Mouse (Mus musculus) cerebellum, postnatal 4 days (tissue): ENCODE data around the gene 4930426L09Rik.

Source experiments
- DNase-seq, 2 experiments: peaks; one replicate each; pipeline ENCODE4 v3.0.0; 2022; ENCODE audit warnings: low spot score in 2 of 2, mixed read lengths in 1 of 2

Gene 4930426L09Rik

GRCm38 (mm10) chr2:18998054-18998478 lies at the start of gene 4930426L09Rik, which contains the start of gene Pip4k2a:
Gene 4930426L09Rik, plus strand, starts transcription at chr2:18998343.
Gene Pip4k2a, minus strand, starts transcription at chr2:18998126.
- DNase-seq, result peak; percentile 76 to 91

GRCm38 (mm10) chr2:18948741-18949140 lies 49.4 kb upstream of the 4930426L09Rik start:
- DNase-seq, result no peak

- DNase-seq, result no peak
These were observed 47.4 kb upstream of the 4930426L09Rik start for GRCm38 (mm10) chr2:18950758-18951157.

- no peak for DNase-seq
These were observed 46.0 kb upstream of the 4930426L09Rik start for GRCm38 (mm10) chr2:18952102-18952673.

- DNase-seq, result no peak
These were observed 43.7 kb upstream of the 4930426L09Rik start for GRCm38 (mm10) chr2:18954422-18954821.

GRCm38 (mm10) chr2:18955022-18955421 lies 43.1 kb upstream of the 4930426L09Rik start:
- no peak for DNase-seq

- no peak for DNase-seq
These were observed 42.5 kb upstream of the 4930426L09Rik start for GRCm38 (mm10) chr2:18955671-18956070.

- no peak for DNase-seq
These were observed 41.7 kb upstream of the 4930426L09Rik start for GRCm38 (mm10) chr2:18956424-18956823.

GRCm38 (mm10) chr2:18956945-18957344 lies 41.2 kb upstream of the 4930426L09Rik start:
- no peak for DNase-seq

GRCm38 (mm10) chr2:18957459-18957858 lies 40.7 kb upstream of the 4930426L09Rik start:
- DNase-seq, result no peak

GRCm38 (mm10) chr2:18958044-18958443 lies 40.1 kb upstream of the 4930426L09Rik start:
- DNase-seq, result no peak

- DNase-seq, result no peak
These were observed 39.6 kb upstream of the 4930426L09Rik start for GRCm38 (mm10) chr2:18958501-18958900.

GRCm38 (mm10) chr2:18959008-18959407 lies 39.1 kb upstream of the 4930426L09Rik start:
- DNase-seq, result no peak

GRCm38 (mm10) chr2:18959558-18959957 lies 38.6 kb upstream of the 4930426L09Rik start:
- DNase-seq, result no peak

- DNase-seq, result no peak
These were observed 37.7 kb upstream of the 4930426L09Rik start for GRCm38 (mm10) chr2:18960376-18960973.

- no peak for DNase-seq
These were observed 35.6 kb upstream of the 4930426L09Rik start for GRCm38 (mm10) chr2:18962502-18962901.

GRCm38 (mm10) chr2:18963286-18964040 lies 34.7 kb upstream of the 4930426L09Rik start:
- DNase-seq, result no peak

- no peak for DNase-seq
These were observed 33.0 kb upstream of the 4930426L09Rik start for GRCm38 (mm10) chr2:18965108-18965507.

GRCm38 (mm10) chr2:18965950-18966349 lies 32.2 kb upstream of the 4930426L09Rik start:
- DNase-seq, result no peak

- no peak for DNase-seq
These were observed 31.6 kb upstream of the 4930426L09Rik start for GRCm38 (mm10) chr2:18966566-18966965.

GRCm38 (mm10) chr2:18967451-18968063 lies 30.6 kb upstream of the 4930426L09Rik start:
- no peak for DNase-seq

- no peak for DNase-seq
These were observed 29.0 kb upstream of the 4930426L09Rik start for GRCm38 (mm10) chr2:18969066-18969681.
